Mouse (Mus musculus): Measurements from ENCODE around the gene Mrps24. TPM values are rescaled to one million over a fixed set of nuclear protein-coding genes. Genes with fewer than 3 reads are reported as not detected.

The Mrps24 gene
- polyA plus RNA-seq (2012; fragmentation: generic; extraction: Trizol): 139 TPM

DNA sequence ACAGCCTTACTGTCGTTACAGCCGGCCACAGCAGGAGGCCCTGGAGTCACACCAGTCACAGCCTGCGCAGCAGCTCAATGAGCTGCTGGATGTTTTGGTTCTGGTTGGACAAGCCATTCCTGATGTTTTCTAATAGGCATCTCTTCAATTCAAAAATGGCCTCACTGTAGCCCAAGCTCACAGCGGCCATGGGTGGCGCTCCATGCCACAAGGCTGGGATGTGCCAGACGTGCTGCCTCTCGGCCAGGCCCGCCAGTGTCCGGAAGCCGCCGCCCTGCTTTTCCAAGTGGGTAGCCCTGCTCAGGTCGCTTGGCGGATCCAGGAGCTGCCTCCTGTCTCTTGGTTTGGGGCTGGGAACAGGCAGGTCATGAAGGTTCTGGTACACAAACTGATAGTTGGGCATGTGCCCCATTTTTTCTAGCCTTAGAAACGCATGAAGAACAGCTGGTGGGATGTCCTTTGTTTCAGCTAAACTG, at the start of gene Mrps24:
Mrps24 (minus strand) TSS at position 51 of the 476 bp plus-strand sequence.
- H3K36me3 ChIP-seq (ENCODE audit: control insufficient read depth, insufficient read depth): peaks cover 15% of the 10 kb centered on the region

DNA sequence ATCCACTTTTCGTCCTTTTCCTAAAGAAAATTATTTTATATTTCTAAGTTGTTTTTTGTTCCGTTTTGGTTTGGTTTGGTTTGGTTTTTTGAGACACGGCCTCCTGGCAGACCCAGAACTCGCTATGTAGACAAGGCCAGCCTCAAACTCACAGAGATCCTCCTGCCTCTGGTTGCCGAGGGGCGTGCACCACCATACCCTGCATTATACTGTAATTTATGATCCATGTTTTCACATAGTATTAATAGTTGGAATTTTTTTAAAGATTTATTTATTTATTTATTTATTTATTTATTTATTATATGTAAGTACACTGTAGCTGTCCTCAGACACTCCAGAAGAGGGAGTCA, 47.1 kb upstream of the Mrps24 start:
- Histone ChIP-seq H3K4me3 (peak overlapping the region; percentile 75), H3ac (ENCODE audit: control insufficient read depth, insufficient read length) (peak overlapping the region; percentile 71), H3K4me2 (ENCODE audit: low read depth) (peak overlapping the region; percentile 89), H3K36me3 (ENCODE audit: control insufficient read depth, insufficient read depth) (no peaks in the 10 kb centered on the region), H3K79me2 (ENCODE audit: control insufficient read depth, insufficient read depth) (peaks cover 17% of the 10 kb centered on the region), H3K27me3 (ENCODE audit: control insufficient read depth, insufficient read depth, insufficient read length) (no peaks in the 10 kb centered on the region)
- TF ChIP-seq USF1 (IDR thresholded peaks at IDR 0.05; ENCODE audit: low read depth) (no peak), SRF (IDR thresholded peaks at IDR 0.05; ENCODE audit: control insufficient read depth, insufficient read length, low read depth) (no peak), E2F4 (IDR thresholded peaks at IDR 0.05; ENCODE audit: insufficient read depth) (no peak), MYOG (IDR thresholded peaks at IDR 0.05; ENCODE audit: control insufficient read depth in 1 of 3, insufficient read depth in 1 of 3, insufficient read length in 2 of 3, low read depth in 2 of 3) (no peak), MAX (IDR thresholded peaks at IDR 0.05; ENCODE audit: low read depth) (no peak), MYOD1 (IDR thresholded peaks at IDR 0.05; ENCODE audit: control insufficient read depth in 1 of 3, insufficient read length in 2 of 3, low read depth in 2 of 3) (no peak), POLR2A (IDR thresholded peaks at IDR 0.05; ENCODE audit: insufficient read length, low read depth) (no peak), TCF3 (IDR thresholded peaks at IDR 0.05; ENCODE audit: insufficient read length, low read depth) (no peak), CEBPB (IDR thresholded peaks at IDR 0.05; ENCODE audit: insufficient read depth, poor library complexity, severe bottlenecking) (no peak), REST (IDR thresholded peaks at IDR 0.05; ENCODE audit: insufficient read depth, insufficient read length) (no peak), POLR2AphosphoS2 (IDR thresholded peaks at IDR 0.05; ENCODE audit: insufficient read length, low read depth) (no peak), TCF12 (IDR thresholded peaks at IDR 0.05; ENCODE audit: insufficient read depth, poor library complexity, severe bottlenecking) (no peak)

More for the DNA sequence above, at the start of gene Mrps24:
- Histone ChIP-seq H3K79me2 (ENCODE audit: control insufficient read depth, insufficient read depth) (no peaks in the 10 kb centered on the region), H3K4me2 (ENCODE audit: low read depth) (no peak within 1 kb of the TSS), H3K4me3 (no peak within 1 kb of the TSS), H3ac (ENCODE audit: control insufficient read depth, insufficient read length) (no peak within 1 kb of the TSS), H3K27me3 (ENCODE audit: control insufficient read depth, insufficient read depth, insufficient read length) (no peaks in the 10 kb centered on the region)
- TF ChIP-seq POLR2A (IDR thresholded peaks at IDR 0.05; ENCODE audit: insufficient read length, low read depth) (no peak), REST (IDR thresholded peaks at IDR 0.05; ENCODE audit: insufficient read depth, insufficient read length) (no peak), MAX (IDR thresholded peaks at IDR 0.05; ENCODE audit: low read depth) (no peak), SRF (IDR thresholded peaks at IDR 0.05; ENCODE audit: control insufficient read depth, insufficient read length, low read depth) (no peak)

DNA sequence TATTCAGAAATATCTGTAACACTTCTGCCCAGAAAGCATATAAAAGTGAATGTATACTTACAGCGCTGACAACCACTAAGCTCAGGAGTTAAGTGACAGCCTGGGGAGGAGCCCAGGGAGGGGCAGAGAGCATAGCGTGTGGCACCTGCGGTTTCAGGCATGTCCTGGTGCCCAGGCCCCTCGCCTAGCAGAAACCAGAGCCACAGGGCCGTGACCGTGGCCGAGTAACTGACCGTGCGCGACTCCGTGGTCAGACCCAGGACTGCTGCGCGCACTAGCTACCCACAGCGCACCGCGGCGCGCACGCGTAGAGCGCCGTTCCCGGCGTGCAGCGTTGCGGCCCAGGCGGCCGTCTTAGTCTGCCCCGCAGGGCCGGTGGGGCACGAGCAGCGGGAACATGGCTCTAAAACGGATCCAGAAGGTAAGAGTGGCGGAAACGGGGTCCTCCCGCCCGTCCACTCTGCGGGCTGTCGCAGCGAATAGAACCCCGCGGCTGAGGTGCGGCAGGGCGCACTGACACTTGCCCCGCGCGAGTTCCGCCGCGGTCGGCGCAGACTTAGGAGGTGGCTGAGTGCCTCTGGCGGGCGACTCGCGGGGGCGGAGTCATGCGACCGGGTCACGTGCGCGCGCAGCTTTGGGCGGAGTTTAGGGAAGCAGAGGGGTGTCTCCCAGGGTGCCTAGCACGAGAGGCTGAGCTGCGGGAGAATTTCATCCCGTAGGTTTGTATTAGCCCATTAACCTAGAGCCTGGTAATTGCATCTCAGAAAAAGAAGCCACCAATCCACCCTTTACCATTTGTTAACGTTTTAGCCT, 46.5 kb upstream of the Mrps24 start, which contains the start of gene Urgcp:
Urgcp (minus strand) TSS at position 557 of the 813 bp plus-strand sequence.
- peak within 1 kb of the TSS; percentile 71 for H3ac ChIP-seq (ENCODE audit: control insufficient read depth, insufficient read length)

DNA sequence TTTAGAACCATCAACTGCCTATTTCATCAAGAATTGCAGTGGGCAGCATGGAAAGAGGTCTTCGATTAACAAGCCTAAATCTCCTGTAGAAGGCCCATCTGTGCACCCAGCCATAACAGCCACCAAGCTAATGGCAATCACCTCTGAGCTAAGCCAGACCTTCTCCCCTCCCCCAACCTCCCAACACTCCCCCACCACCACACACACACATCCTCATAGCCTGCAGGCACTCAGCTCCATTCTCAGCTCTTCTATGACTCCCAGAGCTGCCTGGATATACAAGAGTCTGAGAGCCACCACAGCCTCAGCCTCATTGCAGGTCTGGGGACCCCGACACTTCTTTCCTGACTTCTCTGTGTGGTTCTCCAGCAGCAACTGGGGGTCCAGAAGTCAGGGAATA, 38.3 kb upstream of the Mrps24 start:
- Histone ChIP-seq H3K27me3 (ENCODE audit: control insufficient read depth, insufficient read depth, insufficient read length) (no peaks in the 10 kb centered on the region), H3ac (ENCODE audit: control insufficient read depth, insufficient read length) (no peak overlapping the region), H3K36me3 (ENCODE audit: control insufficient read depth, insufficient read depth) (no peaks in the 10 kb centered on the region), H3K4me2 (ENCODE audit: low read depth) (no peak overlapping the region), H3K79me2 (ENCODE audit: control insufficient read depth, insufficient read depth) (no peaks in the 10 kb centered on the region), H3K4me3 (no peak overlapping the region)
- TF ChIP-seq MYOD1 (IDR thresholded peaks at IDR 0.05; ENCODE audit: control insufficient read depth in 1 of 3, insufficient read length in 2 of 3, low read depth in 2 of 3) (no peak), TCF3 (IDR thresholded peaks at IDR 0.05; ENCODE audit: insufficient read length, low read depth) (no peak), MAX (IDR thresholded peaks at IDR 0.05; ENCODE audit: low read depth) (no peak), MYOG (IDR thresholded peaks at IDR 0.05; ENCODE audit: control insufficient read depth in 1 of 3, insufficient read depth in 1 of 3, insufficient read length in 2 of 3, low read depth in 2 of 3) (no peak), USF1 (IDR thresholded peaks at IDR 0.05; ENCODE audit: low read depth) (no peak), E2F4 (IDR thresholded peaks at IDR 0.05; ENCODE audit: insufficient read depth) (no peak), REST (IDR thresholded peaks at IDR 0.05; ENCODE audit: insufficient read depth, insufficient read length) (no peak), POLR2A (IDR thresholded peaks at IDR 0.05; ENCODE audit: insufficient read length, low read depth) (no peak), SRF (IDR thresholded peaks at IDR 0.05; ENCODE audit: control insufficient read depth, insufficient read length, low read depth) (no peak), CEBPB (IDR thresholded peaks at IDR 0.05; ENCODE audit: insufficient read depth, poor library complexity, severe bottlenecking) (no peak), TCF12 (IDR thresholded peaks at IDR 0.05; ENCODE audit: insufficient read depth, poor library complexity, severe bottlenecking) (no peak), POLR2AphosphoS2 (IDR thresholded peaks at IDR 0.05; ENCODE audit: insufficient read length, low read depth) (no peak)

More for the DNA sequence above, 46.5 kb upstream of the Mrps24 start, which contains the start of gene Urgcp:
- Histone ChIP-seq H3K79me2 (ENCODE audit: control insufficient read depth, insufficient read depth) (peaks cover 17% of the 10 kb centered on the region), H3K4me3 (peak within 1 kb of the TSS; percentile 75), H3K27me3 (ENCODE audit: control insufficient read depth, insufficient read depth, insufficient read length) (no peaks in the 10 kb centered on the region), H3K36me3 (ENCODE audit: control insufficient read depth, insufficient read depth) (no peaks in the 10 kb centered on the region), H3K4me2 (ENCODE audit: low read depth) (peak within 1 kb of the TSS; percentile 89)
- no peak for TF ChIP-seq MYOD1 (IDR thresholded peaks at IDR 0.05; ENCODE audit: control insufficient read depth in 1 of 3, insufficient read length in 2 of 3, low read depth in 2 of 3)
- TF ChIP-seq SRF (IDR thresholded peaks at IDR 0.05; ENCODE audit: control insufficient read depth, insufficient read length, low read depth): no peak
- TF ChIP-seq USF1 (IDR thresholded peaks at IDR 0.05; ENCODE audit: low read depth): peak; percentile 91
- peak in 2 of 3 experiments; percentile 11 to 47 for TF ChIP-seq MYOG (IDR thresholded peaks at IDR 0.05; ENCODE audit: control insufficient read depth in 1 of 3, insufficient read depth in 1 of 3, insufficient read length in 2 of 3, low read depth in 2 of 3)
- peak; percentile 86 for TF ChIP-seq POLR2A (IDR thresholded peaks at IDR 0.05; ENCODE audit: insufficient read length, low read depth)
- no peak for TF ChIP-seq E2F4 (IDR thresholded peaks at IDR 0.05; ENCODE audit: insufficient read depth)
- peak; percentile 14 for TF ChIP-seq REST (IDR thresholded peaks at IDR 0.05; ENCODE audit: insufficient read depth, insufficient read length)
- no peak for TF ChIP-seq MAX (IDR thresholded peaks at IDR 0.05; ENCODE audit: low read depth)
- peak; percentile 91 for TF ChIP-seq POLR2AphosphoS2 (IDR thresholded peaks at IDR 0.05; ENCODE audit: insufficient read length, low read depth)
- TF ChIP-seq TCF3 (IDR thresholded peaks at IDR 0.05; ENCODE audit: insufficient read length, low read depth): no peak

Data from myocyte (in vitro differentiated cells).